Mouse (Mus musculus): ENCODE measurements at regions not wholly inside any gene's neighbourhood (a gene's known extent, or its start where the extent isn't known, plus 50 kb on each side); places are given as distances from the start of the nearest gene placed in this dataset.

DNA sequence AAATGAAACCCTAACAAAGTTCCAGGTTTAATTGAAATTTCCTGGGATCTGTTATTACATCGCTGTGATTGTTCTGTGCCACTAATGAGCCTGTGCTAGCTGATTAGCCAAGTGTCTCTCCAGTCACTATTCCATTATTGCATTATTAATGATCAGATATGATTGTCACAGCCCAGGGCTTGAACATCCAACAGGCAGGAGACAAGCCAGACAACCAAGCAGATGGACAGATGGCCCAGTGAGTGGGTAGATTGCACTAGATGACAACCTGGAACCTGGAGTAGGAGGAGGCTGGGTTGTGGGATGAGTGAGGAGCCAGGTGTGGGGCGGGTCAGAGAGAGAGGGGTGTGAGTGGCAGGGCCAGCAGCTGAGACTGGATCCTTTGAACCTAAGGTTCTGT lies 161.6 kb downstream of the Trim29 start:
- TF ChIP-seq CTCF (IDR thresholded peaks at IDR 0.05; ENCODE audit: low read depth, low read length) (no peak), EP300 (IDR thresholded peaks at IDR 0.05; ENCODE audit: insufficient read depth, low read depth, low read length) (no peak), POLR2A (IDR thresholded peaks at IDR 0.05; ENCODE audit: insufficient read depth, low read length) (no peak)
- Histone ChIP-seq H3K27ac (ENCODE audit: insufficient read depth, low read length) (no peak overlapping the region), H3K4me1 (ENCODE audit: control insufficient read depth, insufficient read depth, low read length) (no peaks in the 10 kb centered on the region)

DNA sequence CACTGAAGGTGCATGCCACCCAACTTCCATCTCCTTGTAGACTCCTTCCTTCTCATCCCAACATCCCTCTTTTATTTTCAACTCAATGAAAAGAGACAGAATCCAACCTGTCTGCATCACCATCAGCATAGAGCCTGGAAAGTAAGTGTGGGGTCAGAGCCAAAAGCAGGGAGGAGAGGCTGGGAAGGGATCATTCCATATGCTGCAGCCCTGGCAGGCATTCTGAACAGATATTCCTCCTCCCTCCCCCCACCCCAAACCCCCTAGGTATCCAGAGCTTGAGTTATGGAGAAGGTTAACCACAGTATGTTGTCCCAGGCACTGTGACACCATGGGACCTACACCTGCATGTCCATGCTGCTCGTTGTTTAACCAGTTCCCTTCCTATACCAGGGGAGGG lies 162.5 kb downstream of the Trim29 start:
- no peaks in the 10 kb centered on the region; the same call in 1 of the 2 replicates for H3K27me3 ChIP-seq (ENCODE audit: control insufficient read depth, insufficient read depth, low read length, poor library complexity, severe bottlenecking)
- no peak overlapping the region for H3K27ac ChIP-seq (ENCODE audit: insufficient read depth, low read length)
- no peaks in the 10 kb centered on the region for H3K9me3 ChIP-seq (replicated peaks; ENCODE audit: control insufficient read depth, insufficient read depth, low read length, poor library complexity, severe bottlenecking)
- H3K4me1 ChIP-seq (ENCODE audit: control insufficient read depth, insufficient read depth, low read length), result no peaks in the 10 kb centered on the region
- H3K9ac ChIP-seq (ENCODE audit: low read depth, poor library complexity, severe bottlenecking), result no peak overlapping the region
- H3K36me3 ChIP-seq (ENCODE audit: control insufficient read depth, insufficient read depth, low read length, poor library complexity, severe bottlenecking), result no peaks in the 10 kb centered on the region
- H3K4me3 ChIP-seq (ENCODE audit: low read depth, low read length), result no peak overlapping the region
- TF ChIP-seq CTCF (IDR thresholded peaks at IDR 0.05; ENCODE audit: low read depth, low read length) (no peak), EP300 (IDR thresholded peaks at IDR 0.05; ENCODE audit: insufficient read depth, low read depth, low read length) (no peak), POLR2A (IDR thresholded peaks at IDR 0.05; ENCODE audit: insufficient read depth, low read length) (no peak)

More for the DNA sequence above, 161.6 kb downstream of the Trim29 start:
- H3K9me3 ChIP-seq (replicated peaks; ENCODE audit: control insufficient read depth, insufficient read depth, low read length, poor library complexity, severe bottlenecking), result no peaks in the 10 kb centered on the region
- no peaks in the 10 kb centered on the region; the same call in 1 of the 2 replicates for H3K27me3 ChIP-seq (ENCODE audit: control insufficient read depth, insufficient read depth, low read length, poor library complexity, severe bottlenecking)
- H3K36me3 ChIP-seq (ENCODE audit: control insufficient read depth, insufficient read depth, low read length, poor library complexity, severe bottlenecking), result no peaks in the 10 kb centered on the region
- H3K9ac ChIP-seq (ENCODE audit: low read depth, poor library complexity, severe bottlenecking), result no peak overlapping the region
- H3K4me3 ChIP-seq (ENCODE audit: low read depth, low read length), result no peak overlapping the region

DNA sequence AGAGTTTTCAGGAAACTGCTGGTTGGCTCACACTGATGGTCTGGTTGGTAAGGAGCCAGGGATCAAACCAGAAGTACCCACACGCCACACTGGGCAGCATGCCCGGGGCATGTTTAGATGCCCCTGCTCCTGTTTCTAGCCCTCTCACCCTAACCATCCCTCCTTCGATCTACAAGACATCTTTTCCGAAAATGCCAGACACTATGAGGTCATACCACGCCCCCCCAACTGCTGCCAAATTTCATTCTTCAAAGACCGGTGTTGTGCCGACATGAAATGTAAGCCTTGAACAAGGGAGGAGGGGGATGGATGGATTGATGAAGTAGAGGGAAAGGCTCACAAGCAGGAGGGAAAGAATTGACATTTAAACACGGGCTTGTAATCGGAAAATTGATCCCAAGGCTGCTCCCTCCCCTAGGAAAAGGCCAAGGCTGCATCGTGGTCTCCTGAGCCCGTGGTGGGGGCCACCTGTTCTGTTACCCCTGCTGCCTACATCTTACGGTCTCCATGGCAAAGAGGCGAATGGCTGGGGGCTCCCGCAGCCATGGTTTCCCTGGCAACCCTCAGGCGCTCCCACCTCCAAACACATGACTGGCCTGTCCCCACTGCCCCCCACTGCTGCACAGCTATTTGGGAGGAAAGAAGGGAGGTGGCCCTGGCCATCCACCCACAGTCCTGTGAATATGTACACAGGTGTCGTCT lies 163.1 kb downstream of the Trim29 start:
- Histone ChIP-seq H3K27ac (ENCODE audit: insufficient read depth, low read length) (no peak overlapping the region), H3K9me3 (replicated peaks; ENCODE audit: control insufficient read depth, insufficient read depth, low read length, poor library complexity, severe bottlenecking) (no peaks in the 10 kb centered on the region), H3K4me3 (ENCODE audit: low read depth, low read length) (no peak overlapping the region), H3K4me1 (ENCODE audit: control insufficient read depth, insufficient read depth, low read length) (no peaks in the 10 kb centered on the region), H3K36me3 (ENCODE audit: control insufficient read depth, insufficient read depth, low read length, poor library complexity, severe bottlenecking) (no peaks in the 10 kb centered on the region), H3K27me3 (ENCODE audit: control insufficient read depth, insufficient read depth, low read length, poor library complexity, severe bottlenecking) (no peaks in the 10 kb centered on the region; the same call in 1 of the 2 replicates), H3K9ac (ENCODE audit: low read depth, poor library complexity, severe bottlenecking) (no peak overlapping the region)
- no peak for TF ChIP-seq CTCF (IDR thresholded peaks at IDR 0.05; ENCODE audit: low read depth, low read length)
- no peak for TF ChIP-seq EP300 (IDR thresholded peaks at IDR 0.05; ENCODE audit: insufficient read depth, low read depth, low read length)
- no peak for TF ChIP-seq POLR2A (IDR thresholded peaks at IDR 0.05; ENCODE audit: insufficient read depth, low read length)

DNA sequence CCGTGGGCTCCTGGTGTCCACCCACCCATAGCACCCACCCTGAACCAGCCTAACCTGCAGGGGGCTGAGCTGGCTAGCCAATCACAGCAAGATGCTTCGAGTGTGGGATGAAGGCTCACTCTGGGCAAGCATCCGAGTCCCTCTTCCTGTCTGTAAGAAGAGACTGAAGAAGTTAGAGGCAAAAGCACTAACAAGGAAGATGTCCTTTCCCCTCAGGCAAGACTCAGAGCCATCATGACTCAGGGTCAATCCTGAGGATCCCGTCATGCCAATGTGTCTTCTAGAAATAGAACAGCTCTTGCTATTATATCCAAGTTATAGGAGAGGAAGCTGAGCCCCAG lies 163.6 kb downstream of the Trim29 start:
- no peaks in the 10 kb centered on the region; the same call in 1 of the 2 replicates for H3K27me3 ChIP-seq (ENCODE audit: control insufficient read depth, insufficient read depth, low read length, poor library complexity, severe bottlenecking)
- no peaks in the 10 kb centered on the region for H3K36me3 ChIP-seq (ENCODE audit: control insufficient read depth, insufficient read depth, low read length, poor library complexity, severe bottlenecking)
- H3K9ac ChIP-seq (ENCODE audit: low read depth, poor library complexity, severe bottlenecking), result no peak overlapping the region
- H3K4me1 ChIP-seq (ENCODE audit: control insufficient read depth, insufficient read depth, low read length), result no peaks in the 10 kb centered on the region
- TF ChIP-seq CTCF (IDR thresholded peaks at IDR 0.05; ENCODE audit: low read depth, low read length) (no peak), POLR2A (IDR thresholded peaks at IDR 0.05; ENCODE audit: insufficient read depth, low read length) (no peak), EP300 (IDR thresholded peaks at IDR 0.05; ENCODE audit: insufficient read depth, low read depth, low read length) (no peak)
- H3K4me3 ChIP-seq (ENCODE audit: low read depth, low read length), result no peak overlapping the region
- H3K27ac ChIP-seq (ENCODE audit: insufficient read depth, low read length), result no peak overlapping the region
- no peaks in the 10 kb centered on the region for H3K9me3 ChIP-seq (replicated peaks; ENCODE audit: control insufficient read depth, insufficient read depth, low read length, poor library complexity, severe bottlenecking)

DNA sequence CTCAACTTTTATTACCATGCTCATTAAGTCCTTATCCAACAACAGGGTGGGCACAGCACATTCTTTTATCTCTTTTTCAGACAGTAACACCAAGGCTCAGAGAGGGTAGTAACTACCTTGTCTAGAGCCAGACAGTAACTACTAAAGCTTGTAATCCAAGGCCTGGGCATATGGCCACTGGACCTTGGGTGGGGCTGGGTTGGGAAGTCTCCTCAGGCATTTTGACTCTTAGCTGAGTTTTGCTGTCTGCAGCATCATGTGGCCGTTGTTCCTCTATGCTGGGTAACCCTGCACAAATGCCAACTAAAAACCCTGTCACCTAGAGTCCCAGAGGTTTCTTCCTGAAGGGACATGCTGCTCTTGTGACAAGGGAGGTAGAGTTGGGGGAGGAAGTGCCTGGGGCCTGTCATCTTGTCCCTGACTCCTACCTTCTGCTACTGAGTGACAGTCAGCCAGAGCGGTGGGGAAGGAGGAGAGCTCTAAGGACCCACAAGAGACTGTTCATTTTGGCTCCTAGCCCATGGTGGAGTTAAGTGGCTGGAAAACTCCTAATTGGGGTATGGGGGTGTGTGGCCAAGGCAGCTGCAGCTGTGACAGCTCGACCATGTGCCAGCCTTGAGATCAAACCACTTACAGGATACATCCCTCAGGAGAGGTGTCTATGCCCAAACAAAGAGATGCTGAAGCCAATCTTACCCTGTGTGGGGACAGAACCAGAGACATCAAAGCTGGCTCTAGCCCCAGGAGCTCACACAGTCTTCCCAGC lies 170.4 kb downstream of the Trim29 start:
- H3K4me1 ChIP-seq (ENCODE audit: control insufficient read depth, insufficient read depth, low read length), result no peaks in the 10 kb centered on the region
- no peak overlapping the region for H3K4me3 ChIP-seq (ENCODE audit: low read depth, low read length)
- H3K36me3 ChIP-seq (ENCODE audit: control insufficient read depth, insufficient read depth, low read length, poor library complexity, severe bottlenecking), result no peaks in the 10 kb centered on the region
- H3K9ac ChIP-seq (ENCODE audit: low read depth, poor library complexity, severe bottlenecking), result no peak overlapping the region
- H3K27ac ChIP-seq (ENCODE audit: insufficient read depth, low read length), result no peak overlapping the region
- no peaks in the 10 kb centered on the region for H3K27me3 ChIP-seq (ENCODE audit: control insufficient read depth, insufficient read depth, low read length, poor library complexity, severe bottlenecking)
- H3K9me3 ChIP-seq (replicated peaks; ENCODE audit: control insufficient read depth, insufficient read depth, low read length, poor library complexity, severe bottlenecking), result 0 out of 2 replicates have a peak, but pooled peaks cover 2% of the 10 kb centered on the region
- TF ChIP-seq EP300 (IDR thresholded peaks at IDR 0.05; ENCODE audit: insufficient read depth, low read depth, low read length) (no peak), POLR2A (IDR thresholded peaks at IDR 0.05; ENCODE audit: insufficient read depth, low read length) (no peak), CTCF (IDR thresholded peaks at IDR 0.05; ENCODE audit: low read depth, low read length) (no peak)
